Mouse (Mus musculus) limb, embryonic 12.5 days (tissue): ENCODE data around the gene Gm49318. TPM values are rescaled to one million over a fixed set of nuclear protein-coding genes. Genes with fewer than 3 reads are reported as not detected.

Source experiments
- ATAC-seq: fragments of 200-750 bp; cut with Nextera tagmentation; 2 replicates; pipeline ENCODE4 v1.8.0; 2017; ENCODE audit warnings: low read depth, moderate TSS enrichment; ENCODE audit not compliant: insufficient number of reproducible peaks, insufficient read depth, low FRiP score, low TSS enrichment
- H3K27ac ChIP-seq: fragments of 300-500 bp; sonication (generic); 2 replicates; pipeline ENCODE4 v1.5.1; 2016; ENCODE audit warnings: mild to moderate bottlenecking, moderate library complexity
- H3K27me3 ChIP-seq: fragments of 300-500 bp; sonication (generic); 2 replicates; pipeline ENCODE4 v1.6.1; 2016; ENCODE audit warnings: mild to moderate bottlenecking, moderate library complexity
- H3K36me3 ChIP-seq: fragments of 300-500 bp; sonication (generic); 2 replicates; pipeline ENCODE4 v1.6.1; 2016; ENCODE audit warnings: mild to moderate bottlenecking, moderate library complexity
- H3K4me1 ChIP-seq: fragments of 300-500 bp; sonication (generic); replicated peaks from 2 replicates; pipeline ENCODE4 v1.6.1; 2016
- H3K4me2 ChIP-seq: fragments of 300-500 bp; sonication (generic); 2 replicates; pipeline ENCODE4 v1.6.1; 2016; ENCODE audit warnings: mild to moderate bottlenecking, moderate library complexity
- H3K4me3 ChIP-seq: fragments of 300-500 bp; sonication (generic); replicated peaks from 2 replicates; pipeline ENCODE4 v1.5.1; 2016; ENCODE audit warnings: mild to moderate bottlenecking
- H3K9ac ChIP-seq: fragments of 300-500 bp; sonication (generic); replicated peaks from 2 replicates; pipeline ENCODE4 v1.6.1; 2016; ENCODE audit warnings: mild to moderate bottlenecking, moderate library complexity
- H3K9me3 ChIP-seq: fragments of 300-500 bp; sonication (generic); 2 replicates; pipeline ENCODE4 v1.6.1; 2016; ENCODE audit warnings: mild to moderate bottlenecking, moderate library complexity
- WGBS: fragments of 180-500 bp; shearing (Covaris S2); methylation state at CpG from one replicate; pipeline ENCODE4 v1.1.7; 2016; 5-methylcytosine and 5-hydroxymethylcytosine counted together
- polyA plus RNA-seq: library from polyadenylated mRNA; unstranded; fragments of >200 nt; fragmentation: Nextera tagmentation; extraction: Ambion mirVana; gene quantifications from 2 replicates; pipeline ENCODE4 v1.2.1, GENCODE M21; 2016

Gm49318 gene
- polyA plus RNA-seq, 1 experiment from 2014 or later = not detected

DNA sequence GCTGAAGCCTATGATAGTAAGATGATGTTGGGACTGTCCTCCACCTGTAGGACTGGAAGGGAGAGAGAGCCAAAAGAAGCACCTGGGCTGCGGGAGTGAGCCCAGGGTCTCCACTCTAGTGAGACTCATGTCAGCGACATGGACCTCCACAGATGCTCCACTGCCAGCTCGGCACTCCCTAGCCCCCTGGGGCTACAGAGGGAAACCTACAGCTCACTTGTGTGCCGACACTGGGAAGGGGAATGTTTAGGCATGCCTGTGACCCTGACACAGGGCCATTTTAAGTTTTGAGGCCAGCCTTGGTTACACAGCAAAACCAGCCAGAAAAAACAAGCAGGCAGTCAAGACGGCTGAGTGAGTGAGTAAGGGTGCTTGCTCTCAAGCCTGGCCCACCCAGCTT, 3.9 kb downstream of the Gm49318 start:
- Histone ChIP-seq H3K4me2 (no peak overlapping the region), H3K27me3 (no peaks in the 10 kb centered on the region), H3K4me3 (no peak overlapping the region), H3K36me3 (peaks cover 60% of the 10 kb centered on the region), H3K4me1 (peaks cover 9% of the 10 kb centered on the region), H3K9ac (no peak overlapping the region), H3K27ac (no peak overlapping the region), H3K9me3 (no peaks in the 10 kb centered on the region)
- ATAC-seq = no peak
- 82% methylated on average over 5 of the region's 5 CpGs for WGBS

DNA sequence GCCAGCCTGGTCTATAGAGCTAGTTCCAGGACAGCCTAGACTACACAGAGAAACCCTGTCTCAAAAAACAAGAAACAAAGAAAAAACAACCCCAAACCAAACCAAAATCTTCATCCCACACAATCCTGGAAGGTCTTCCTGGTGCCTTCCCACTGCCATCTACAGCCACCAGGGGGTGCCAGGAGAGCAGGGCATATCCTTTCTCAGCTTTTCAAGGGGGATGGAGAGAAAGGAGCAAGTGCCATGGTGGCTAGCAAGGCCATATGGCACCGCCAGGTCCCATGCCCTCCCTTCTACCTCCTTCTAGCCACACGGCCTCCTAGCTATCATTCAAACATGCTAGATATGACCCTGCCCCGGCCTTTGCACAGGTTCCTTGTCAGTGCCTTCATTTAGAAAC, 4.6 kb downstream of the Gm49318 start:
- WGBS = 73% methylated on average over 3 of the region's 3 CpGs
- Histone ChIP-seq H3K9ac (no peak overlapping the region), H3K4me2 (no peak overlapping the region), H3K27ac (no peak overlapping the region), H3K9me3 (no peaks in the 10 kb centered on the region), H3K36me3 (peaks cover 65% of the 10 kb centered on the region), H3K4me3 (no peak overlapping the region), H3K4me1 (peaks cover 9% of the 10 kb centered on the region), H3K27me3 (no peaks in the 10 kb centered on the region)
- no peak for ATAC-seq

GRCm38 (mm10) chr9:22065642-22066041, 5.4 kb downstream of the Gm49318 start:
- ATAC-seq = no peak
- Histone ChIP-seq H3K9me3 (no peaks in the 10 kb centered on the region), H3K4me2 (no peak overlapping the region), H3K27me3 (no peaks in the 10 kb centered on the region), H3K4me1 (peaks cover 9% of the 10 kb centered on the region), H3K4me3 (no peak overlapping the region), H3K36me3 (peaks cover 72% of the 10 kb centered on the region), H3K9ac (no peak overlapping the region), H3K27ac (no peak overlapping the region)
- 96% methylated on average over 11 of the region's 11 CpGs for WGBS

DNA sequence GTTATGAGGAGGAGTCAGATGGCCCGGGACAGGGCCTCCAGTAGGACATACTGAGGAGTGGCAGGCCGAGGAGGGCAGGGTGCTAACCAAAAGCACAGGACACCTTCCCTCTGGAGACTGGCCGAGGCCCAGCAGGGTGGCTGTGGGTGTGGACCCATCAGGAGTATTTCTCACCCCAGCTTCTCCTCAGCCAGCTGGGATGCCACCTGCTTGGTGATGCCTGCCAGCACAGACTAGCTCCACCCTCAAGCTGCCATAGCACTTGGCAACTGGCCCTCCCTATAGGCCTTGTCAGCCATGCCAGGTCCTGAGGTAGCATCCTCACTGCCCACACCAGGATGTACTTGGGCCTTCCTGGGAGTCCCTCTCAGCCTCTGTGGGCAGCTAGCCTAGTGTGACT, 6.7 kb downstream of the Gm49318 start:
- Histone ChIP-seq H3K9ac (no peak overlapping the region), H3K4me1 (no peaks in the 10 kb centered on the region), H3K36me3 (peaks cover 78% of the 10 kb centered on the region), H3K27ac (no peak overlapping the region), H3K4me2 (no peak overlapping the region), H3K27me3 (no peaks in the 10 kb centered on the region), H3K4me3 (no peak overlapping the region), H3K9me3 (no peaks in the 10 kb centered on the region)
- no peak for ATAC-seq
- 94% methylated on average over 3 of the region's 3 CpGs for WGBS

DNA sequence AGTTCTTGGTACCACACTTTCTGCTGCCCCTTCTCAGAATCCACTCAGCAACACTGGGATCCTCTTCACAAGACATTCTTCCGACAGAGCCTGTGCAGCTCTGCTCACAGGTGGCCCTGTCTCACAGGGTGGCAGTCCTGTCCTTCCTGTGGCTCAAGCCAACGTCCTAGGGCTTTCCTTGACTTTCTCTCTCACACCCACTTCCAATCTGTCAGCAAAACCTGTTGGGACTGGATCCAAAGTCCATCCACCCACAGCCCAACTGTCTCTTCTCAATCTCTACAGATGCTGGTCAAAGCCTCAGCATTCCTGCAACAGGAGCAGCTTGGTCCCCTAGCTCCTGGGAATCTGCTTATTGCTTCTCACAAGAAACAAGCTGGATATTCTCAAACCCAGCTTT, 9.7 kb downstream of the Gm49318 start:
- Histone ChIP-seq H3K9me3 (no peaks in the 10 kb centered on the region), H3K36me3 (peaks cover 83% of the 10 kb centered on the region)
- WGBS = 78% methylated on average over 2 of the region's 2 CpGs

GRCm38 (mm10) chr9:22058011-22058424, 13.0 kb downstream of the Gm49318 start:
- H3K4me3 ChIP-seq = no peak overlapping the region
- H3K9me3 ChIP-seq = no peaks in the 10 kb centered on the region
- no peak overlapping the region for H3K4me2 ChIP-seq
- H3K27ac ChIP-seq = no peak overlapping the region
- peaks cover 36% of the 10 kb centered on the region for H3K27me3 ChIP-seq
- H3K9ac ChIP-seq = no peak overlapping the region
- H3K36me3 ChIP-seq = peaks cover 51% of the 10 kb centered on the region
- ATAC-seq = no peak
- WGBS = 86% methylated on average over 9 of the region's 9 CpGs
- peaks cover 6% of the 10 kb centered on the region; the same call in 1 of the 2 replicates for H3K4me1 ChIP-seq

More for the DNA sequence above, 9.7 kb downstream of the Gm49318 start:
- no peaks in the 10 kb centered on the region for H3K4me1 ChIP-seq
- peaks cover 3% of the 10 kb centered on the region; the same call in 1 of the 2 replicates for H3K27me3 ChIP-seq
- 0 out of 2 replicates have a peak overlapping the region, but pooled peaks have one; percentile 18 for H3K9ac ChIP-seq
- no peak overlapping the region for H3K4me2 ChIP-seq
- ATAC-seq = no peak
- no peak overlapping the region for H3K4me3 ChIP-seq
- no peak overlapping the region for H3K27ac ChIP-seq

- peaks cover 45% of the 10 kb centered on the region for H3K27me3 ChIP-seq
- no peak for ATAC-seq
- H3K27ac ChIP-seq = no peak overlapping the region
These were observed 14.0 kb downstream of the Gm49318 start for GRCm38 (mm10) chr9:22057031-22057517.

DNA sequence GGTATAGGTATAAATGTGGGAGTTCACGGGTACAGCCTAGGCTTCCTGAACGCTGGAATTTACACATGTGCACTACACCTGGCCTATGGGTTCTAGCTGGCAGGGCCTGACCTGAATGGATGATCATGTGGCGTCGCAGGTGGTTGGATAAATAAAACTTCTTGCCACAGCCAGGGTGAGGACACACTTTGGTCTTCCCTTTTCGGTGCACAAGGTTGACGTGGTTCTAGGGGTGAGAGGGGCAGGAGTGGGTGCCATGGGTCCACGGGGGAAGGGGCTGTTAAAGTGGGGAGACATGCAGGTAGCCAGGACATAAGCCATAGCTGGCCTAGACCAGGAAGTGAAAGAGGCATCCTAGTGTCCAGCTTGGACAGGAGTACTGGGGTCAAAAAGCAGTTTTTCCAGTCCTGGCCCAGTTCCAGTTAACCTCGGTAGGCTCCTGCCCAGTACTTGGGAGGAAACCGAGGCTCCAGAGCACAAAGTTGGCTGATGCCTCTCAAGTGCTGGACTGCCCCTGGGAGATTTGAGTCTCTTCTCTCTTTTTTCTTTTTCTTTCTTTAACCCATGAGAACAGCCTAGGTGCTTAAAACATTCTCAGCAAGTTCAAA, 14.7 kb downstream of the Gm49318 start:
- Histone ChIP-seq H3K27ac (no peak overlapping the region), H3K4me1 (peaks cover 13% of the 10 kb centered on the region), H3K9me3 (no peaks in the 10 kb centered on the region), H3K4me3 (no peak overlapping the region), H3K36me3 (peaks cover 36% of the 10 kb centered on the region), H3K9ac (no peak overlapping the region), H3K4me2 (no peak overlapping the region), H3K27me3 (peaks cover 52% of the 10 kb centered on the region)
- no peak for ATAC-seq
- 78% methylated on average over 9 of the region's 9 CpGs for WGBS

More at GRCm38 (mm10) chr9:22057031-22057517, 14.0 kb downstream of the Gm49318 start:
- Histone ChIP-seq H3K9me3 (no peaks in the 10 kb centered on the region), H3K9ac (no peak overlapping the region), H3K4me2 (no peak overlapping the region), H3K4me1 (peaks cover 7% of the 10 kb centered on the region), H3K36me3 (peaks cover 42% of the 10 kb centered on the region), H3K4me3 (no peak overlapping the region)
- WGBS = 92% methylated on average over 9 of the region's 9 CpGs

DNA sequence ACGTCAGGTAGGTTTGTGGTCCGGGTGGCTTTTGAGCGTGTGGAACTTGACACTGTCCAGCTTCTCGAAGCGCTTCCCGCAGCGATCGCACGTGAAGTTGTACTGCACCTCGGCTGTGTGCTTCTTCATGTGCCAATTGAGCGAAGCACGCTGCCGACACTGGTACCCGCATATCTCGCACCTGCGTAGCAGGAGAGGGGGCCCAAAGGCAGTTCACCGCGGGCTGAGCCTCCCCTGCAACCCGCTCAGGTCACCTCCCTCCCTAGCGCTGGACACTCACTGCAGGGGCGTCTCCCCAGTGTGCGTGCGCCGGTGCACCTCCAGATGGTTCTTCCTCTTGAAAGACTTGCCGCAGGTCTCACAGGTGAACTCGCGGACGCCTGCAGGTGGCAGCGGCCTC, 15.3 kb downstream of the Gm49318 start:
- ATAC-seq = no peak
- Histone ChIP-seq H3K4me3 (no peak overlapping the region), H3K9ac (no peak overlapping the region), H3K27me3 (peaks cover 59% of the 10 kb centered on the region), H3K4me1 (peaks cover 20% of the 10 kb centered on the region), H3K9me3 (no peaks in the 10 kb centered on the region), H3K27ac (no peak overlapping the region), H3K4me2 (no peak overlapping the region), H3K36me3 (peaks cover 29% of the 10 kb centered on the region)
- WGBS = 36% methylated on average over 29 of the region's 29 CpGs

DNA sequence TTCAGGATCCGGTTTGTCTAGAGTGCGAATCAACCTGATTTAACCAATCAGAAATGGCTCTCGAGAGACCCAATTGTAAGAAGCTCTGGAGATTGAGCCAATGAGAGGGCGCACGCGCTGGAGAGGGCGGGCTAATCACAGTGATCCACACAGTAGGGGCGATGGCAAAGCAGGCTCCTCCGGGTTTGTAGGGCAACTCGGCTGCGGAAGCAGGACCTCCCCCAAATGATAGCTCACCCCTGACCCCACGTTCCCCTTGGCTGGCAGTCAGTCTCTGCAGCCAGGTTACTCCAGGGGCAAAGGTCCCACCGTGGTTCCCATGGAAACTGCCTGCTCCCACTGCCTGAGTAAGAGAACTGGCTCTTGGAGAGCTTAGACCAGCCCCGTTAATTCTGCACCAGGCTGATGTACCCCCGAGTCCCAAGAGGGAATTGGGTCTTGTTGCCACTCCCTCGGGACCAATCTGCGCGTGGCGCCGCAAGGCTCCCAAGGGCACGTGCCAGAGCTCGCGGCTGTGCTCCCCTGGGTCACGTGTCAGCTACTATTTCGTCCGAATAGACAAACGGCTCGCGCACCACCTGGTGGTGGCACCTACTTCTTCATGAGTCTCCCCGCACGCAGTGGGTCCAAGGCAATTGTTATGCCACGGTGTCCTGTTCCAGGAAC, 16.5 kb downstream of the Gm49318 start:
- no peak for ATAC-seq
- Histone ChIP-seq H3K9me3 (no peaks in the 10 kb centered on the region), H3K4me1 (peaks cover 24% of the 10 kb centered on the region), H3K27me3 (peaks cover 71% of the 10 kb centered on the region), H3K36me3 (peaks cover 25% of the 10 kb centered on the region), H3K27ac (no peak overlapping the region), H3K4me3 (no peak overlapping the region), H3K4me2 (peak overlapping the region; percentile 26), H3K9ac (no peak overlapping the region)
- 3% methylated on average over 32 of the region's 32 CpGs for WGBS

DNA sequence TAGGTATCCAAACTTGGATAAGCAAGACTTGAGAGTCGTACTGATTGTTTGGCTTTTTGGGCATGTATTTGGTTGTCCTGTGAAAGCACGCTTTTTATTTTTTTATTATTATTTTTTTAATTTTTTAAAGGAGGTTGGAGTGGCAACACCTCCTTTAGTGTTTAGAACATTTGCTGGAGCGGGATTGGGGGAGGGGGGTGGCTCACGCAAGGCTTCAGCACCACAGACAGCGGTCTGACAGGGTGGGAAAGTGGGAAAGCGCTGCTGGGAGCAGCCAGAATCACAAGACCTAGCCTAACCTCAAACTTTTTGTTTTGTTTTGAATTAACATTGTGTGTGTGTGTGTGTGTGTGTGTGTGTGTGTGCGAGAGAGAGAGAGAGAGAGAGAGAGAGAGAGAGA, 17.4 kb downstream of the Gm49318 start:
- Histone ChIP-seq H3K4me3 (no peak overlapping the region), H3K27me3 (peaks cover 79% of the 10 kb centered on the region)
- no peak for ATAC-seq

More for the DNA sequence above, 17.4 kb downstream of the Gm49318 start:
- H3K27ac ChIP-seq = no peak overlapping the region
- no peaks in the 10 kb centered on the region for H3K9me3 ChIP-seq
- peaks cover 24% of the 10 kb centered on the region for H3K4me1 ChIP-seq
- H3K36me3 ChIP-seq = peaks cover 18% of the 10 kb centered on the region
- WGBS = 27% methylated on average over 7 of the region's 7 CpGs
- no peak overlapping the region for H3K9ac ChIP-seq
- H3K4me2 ChIP-seq = no peak overlapping the region
